Mouse (Mus musculus): ENCODE measurements at regions not wholly inside any gene's neighbourhood (a gene's known extent, or its start where the extent isn't known, plus 50 kb on each side); places are given as distances from the start of the nearest gene placed in this dataset.

GRCm38 (mm10) chr13:54318601-54319000 is 52.5 kb upstream of the Cplx2 start:
- DNase-seq (ENCODE audit: low spot score): no peak

- DNase-seq (ENCODE audit: low spot score): no peak
Observed at GRCm38 (mm10) chr13:54320212-54320611, 50.9 kb upstream of the Cplx2 start.

- no peak for DNase-seq (ENCODE audit: low spot score)
Observed at GRCm38 (mm10) chr13:54321011-54321410, 50.1 kb upstream of the Cplx2 start.

Measured in left cerebral cortex, adult 11 months (tissue).